Mouse (Mus musculus) lung, adult 2 months (tissue): ENCODE results near the gene Prrg2.
A peak's percentile ranks its signal among the peaks of the same experiment; 100 is the strongest.

Source experiments
- CTCF ChIP-seq: fragments of 200-500 bp; IDR thresholded peaks from 2 replicates; pipeline ENCODE4 v1.5.1; 2011; ENCODE audit warnings: mild to moderate bottlenecking, low read length, control low read depth; ENCODE audit not compliant: insufficient read depth
- POLR2A ChIP-seq: fragments of 200-500 bp; IDR thresholded peaks from 2 replicates; pipeline ENCODE4 v1.6.1; 2011; ENCODE audit warnings: low read depth, mild to moderate bottlenecking, control low read depth, low read length, borderline replicate concordance; ENCODE audit errors: extremely low read depth

- peak; percentile 85 for TF ChIP-seq CTCF
- no peak for TF ChIP-seq POLR2A
Measured at GRCm38 (mm10) chr7:45037720-45038361, 24.6 kb downstream of the Prrg2 start.
